Mouse (Mus musculus) testis, adult 2 months (tissue): ENCODE results near the gene Trio. TPM values are rescaled to one million over a fixed set of nuclear protein-coding genes. Genes with fewer than 3 reads are reported as not detected.

Experiments
- H3K27ac ChIP-seq: fragments of 200-500 bp; 2 replicates; pipeline ENCODE4 v1.5.1; 2012; ENCODE audit warnings: low read depth, low read length; ENCODE audit not compliant: control insufficient read depth, insufficient read depth
- H3K27me3 ChIP-seq: fragments of 200-500 bp; 2 replicates; pipeline ENCODE4 v1.6.1; 2012; ENCODE audit warnings: mild to moderate bottlenecking, low read length, moderate library complexity; ENCODE audit not compliant: control insufficient read depth, insufficient read depth
- H3K36me3 ChIP-seq: fragments of 200-500 bp; 2 replicates; pipeline ENCODE4 v1.6.1; 2012; ENCODE audit warnings: mild to moderate bottlenecking, low read length; ENCODE audit not compliant: control insufficient read depth, insufficient read depth
- H3K4me1 ChIP-seq: fragments of 200-500 bp; 2 replicates; pipeline ENCODE4 v1.6.1; 2012; ENCODE audit warnings: low read length; ENCODE audit not compliant: control insufficient read depth, insufficient read depth
- H3K4me3 ChIP-seq: fragments of 200-500 bp; 2 replicates; pipeline ENCODE4 v1.5.1; 2012; ENCODE audit warnings: low read depth, mild to moderate bottlenecking, low read length, moderate library complexity, mixed read lengths; ENCODE audit not compliant: control insufficient read depth
- CTCF ChIP-seq: fragments of 200-500 bp; IDR thresholded peaks from 2 replicates; pipeline ENCODE4 v1.5.1; 2012; ENCODE audit warnings: low read depth, mild to moderate bottlenecking, inconsistent platforms, low read length, moderate library complexity; ENCODE audit not compliant: control insufficient read depth, insufficient read depth, insufficient replicate concordance
- POLR2A ChIP-seq: fragments of 200-500 bp; IDR thresholded peaks from 2 replicates; pipeline ENCODE4 v1.6.1; 2012; ENCODE audit warnings: low read depth, mild to moderate bottlenecking, inconsistent platforms, low read length, moderate library complexity; ENCODE audit not compliant: control insufficient read depth
- polyA plus RNA-seq: library from polyadenylated mRNA; depleted of rRNA; stranded (reverse); fragments of >200 nt; gene quantifications from 2 replicates; pipeline ENCODE4 v1.2.3, GENCODE M21; 2012

Gene Trio
- polyA plus RNA-seq, 1 experiment = 18.8 TPM

- Histone ChIP-seq H3K27me3 (no peaks in the 10 kb centered on the region), H3K4me1 (no peaks in the 10 kb centered on the region), H3K4me3 (no peak overlapping the region), H3K36me3 (no peaks in the 10 kb centered on the region), H3K27ac (no peak overlapping the region)
- no peak for TF ChIP-seq POLR2A
- no peak for TF ChIP-seq CTCF
Observed at GRCm38 (mm10) chr15:27937003-27937860, 88.4 kb downstream of the Trio start.

DNA sequence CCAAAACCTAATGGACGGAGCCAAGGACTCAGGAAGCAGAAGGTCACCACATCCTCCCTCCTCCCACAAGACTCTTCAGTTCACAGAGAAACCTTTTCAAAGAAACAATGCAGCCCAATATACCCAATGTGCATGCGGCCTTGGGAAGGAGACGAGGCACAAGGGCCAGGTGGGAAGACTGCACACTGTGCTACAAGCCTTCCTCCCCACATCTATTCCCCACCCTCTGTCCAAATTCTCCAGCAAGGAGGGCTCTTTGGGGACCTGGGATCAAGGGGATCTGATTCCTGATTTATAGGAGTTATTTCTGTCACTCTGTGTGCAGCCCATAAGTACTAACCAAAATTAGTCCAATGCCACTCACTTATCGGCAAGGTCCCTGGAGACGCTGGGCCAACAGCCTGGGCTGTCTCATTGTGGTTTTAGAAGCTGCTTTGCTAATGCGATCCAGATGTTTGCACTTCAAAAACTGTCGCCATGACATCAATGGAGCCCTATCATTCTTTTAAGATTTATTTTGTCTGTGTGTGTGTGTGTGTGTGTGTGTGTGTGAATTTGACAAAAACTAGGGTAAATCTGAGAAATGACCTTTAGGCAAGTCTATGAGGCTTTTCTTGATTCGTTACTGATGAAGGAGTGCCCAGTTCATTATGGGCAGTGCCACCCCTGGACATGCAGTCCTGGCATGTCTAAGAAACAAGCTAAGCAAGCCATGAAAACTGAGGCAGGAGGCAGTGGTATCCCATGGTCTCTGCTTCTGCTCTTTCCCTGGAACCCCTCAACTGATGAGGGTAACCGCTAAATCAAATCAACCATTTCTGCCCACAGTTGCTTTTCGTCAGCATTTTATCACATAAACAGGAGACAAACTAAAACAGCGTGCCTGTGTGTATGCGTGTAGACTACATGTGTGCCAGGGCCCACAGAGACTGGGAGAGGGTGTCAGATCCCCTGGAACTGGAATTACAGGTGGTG, 89.6 kb downstream of the Trio start:
- Histone ChIP-seq H3K4me3 (no peak overlapping the region), H3K27me3 (no peaks in the 10 kb centered on the region), H3K36me3 (no peaks in the 10 kb centered on the region), H3K4me1 (no peaks in the 10 kb centered on the region), H3K27ac (no peak overlapping the region)
- TF ChIP-seq POLR2A (no peak), CTCF (no peak)

GRCm38 (mm10) chr15:27933270-27933669, 92.4 kb downstream of the Trio start:
- H3K36me3 ChIP-seq = no peaks in the 10 kb centered on the region
- no peaks in the 10 kb centered on the region for H3K27me3 ChIP-seq
- no peaks in the 10 kb centered on the region for H3K4me1 ChIP-seq
- no peak overlapping the region for H3K4me3 ChIP-seq
- no peak overlapping the region for H3K27ac ChIP-seq
- TF ChIP-seq CTCF = no peak
- TF ChIP-seq POLR2A = no peak

- H3K4me1 ChIP-seq = no peaks in the 10 kb centered on the region
- H3K36me3 ChIP-seq = no peaks in the 10 kb centered on the region
- H3K4me3 ChIP-seq = no peak overlapping the region
- no peak for TF ChIP-seq POLR2A
- TF ChIP-seq CTCF = no peak
- H3K27ac ChIP-seq = no peak overlapping the region
- no peaks in the 10 kb centered on the region for H3K27me3 ChIP-seq
Observed at GRCm38 (mm10) chr15:27931891-27932290, 93.8 kb downstream of the Trio start.

- Histone ChIP-seq H3K27me3 (no peaks in the 10 kb centered on the region), H3K4me1 (no peaks in the 10 kb centered on the region), H3K4me3 (no peak overlapping the region), H3K27ac (no peak overlapping the region), H3K36me3 (no peaks in the 10 kb centered on the region)
- no peak for TF ChIP-seq POLR2A
- TF ChIP-seq CTCF = no peak
Observed at GRCm38 (mm10) chr15:27931459-27931858, 94.2 kb downstream of the Trio start.

- TF ChIP-seq POLR2A = no peak
- no peak for TF ChIP-seq CTCF
- no peak overlapping the region for H3K4me3 ChIP-seq
- H3K27me3 ChIP-seq = no peaks in the 10 kb centered on the region
- H3K27ac ChIP-seq = no peak overlapping the region
- H3K36me3 ChIP-seq = no peaks in the 10 kb centered on the region
- H3K4me1 ChIP-seq = no peaks in the 10 kb centered on the region
Observed at GRCm38 (mm10) chr15:27927614-27928013, 98.0 kb downstream of the Trio start.

DNA sequence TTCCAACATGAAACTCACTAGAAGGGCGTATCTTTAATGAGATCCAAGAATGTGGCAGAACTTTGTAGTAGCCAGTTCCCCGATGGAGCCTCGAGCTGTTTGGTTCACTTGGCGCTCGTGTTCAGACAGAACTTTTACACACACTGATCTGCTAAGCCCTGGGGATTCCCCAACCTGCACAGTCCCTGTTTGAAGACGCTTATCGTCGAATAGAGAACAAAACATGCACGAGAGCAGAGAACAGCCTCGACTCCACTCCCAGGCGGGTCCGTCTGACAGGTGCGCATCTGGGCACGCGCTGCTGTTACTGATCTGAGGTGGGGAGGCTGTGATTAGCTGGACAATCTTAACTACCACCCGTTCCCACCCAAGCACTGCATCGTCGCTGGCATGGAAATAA, 98.7 kb downstream of the Trio start:
- Histone ChIP-seq H3K4me1 (no peaks in the 10 kb centered on the region), H3K27me3 (no peaks in the 10 kb centered on the region), H3K36me3 (no peaks in the 10 kb centered on the region), H3K27ac (no peak overlapping the region), H3K4me3 (no peak overlapping the region)
- TF ChIP-seq POLR2A (no peak), CTCF (no peak)
